Mouse (Mus musculus) stomach, embryonic 16.5 days (tissue): ENCODE data around the gene Cd160. TPM values are rescaled to one million over a fixed set of nuclear protein-coding genes. Genes with fewer than 3 reads are reported as not detected.

Experiments used
- ATAC-seq: fragments of 200-750 bp; cut with Nextera tagmentation; 2 replicates; pipeline ENCODE4 v1.8.0; 2017; ENCODE audit warnings: moderate number of reproducible peaks, moderate TSS enrichment; ENCODE audit not compliant: insufficient read depth, low FRiP score
- H3K27ac ChIP-seq: fragments of 300-500 bp; sonication (generic); 2 replicates; pipeline ENCODE4 v1.5.1; 2014; ENCODE audit warnings: low read length
- H3K27me3 ChIP-seq: fragments of 300-500 bp; sonication (generic); 2 replicates; pipeline ENCODE4 v1.6.1; 2014; ENCODE audit warnings: low read length, control low read depth, mixed read lengths; ENCODE audit not compliant: control insufficient read depth, insufficient read depth
- H3K36me3 ChIP-seq: fragments of 300-500 bp; sonication (generic); 2 replicates; pipeline ENCODE4 v1.6.1; 2014; ENCODE audit warnings: low read length; ENCODE audit not compliant: control insufficient read depth, insufficient read depth
- H3K4me1 ChIP-seq: fragments of 300-500 bp; sonication (generic); 2 replicates; pipeline ENCODE4 v1.6.1; 2014; ENCODE audit warnings: low read length, control low read depth, mixed read lengths; ENCODE audit not compliant: control insufficient read depth, insufficient read depth
- H3K4me2 ChIP-seq: fragments of 300-500 bp; sonication (generic); 2 replicates; pipeline ENCODE4 v1.6.1; 2014; ENCODE audit warnings: low read depth, low read length, mixed read lengths
- H3K4me3 ChIP-seq: fragments of 300-500 bp; sonication (generic); replicated peaks from 2 replicates; pipeline ENCODE4 v1.5.1; 2014; ENCODE audit warnings: mild to moderate bottlenecking, low read length
- H3K9ac ChIP-seq: fragments of 300-500 bp; sonication (generic); 2 replicates; pipeline ENCODE4 v1.6.1; 2014; ENCODE audit warnings: low read length
- H3K9me3 ChIP-seq: fragments of 300-500 bp; sonication (generic); replicated peaks from 2 replicates; pipeline ENCODE4 v1.6.1; 2016; ENCODE audit warnings: low read length, control low read depth; ENCODE audit not compliant: control insufficient read depth
- WGBS: fragments of 180-500 bp; shearing (Covaris S2); extraction: QIAGEN DNeasy Blood & Tissue Kit; methylation state at CpG from one replicate; pipeline ENCODE4 v1.1.7; 2014; 5-methylcytosine and 5-hydroxymethylcytosine counted together
- polyA plus RNA-seq: library from polyadenylated mRNA; unstranded; fragments of >200 nt; fragmentation: Nextera tagmentation; extraction: Ambion mirVana; gene quantifications from 2 replicates; pipeline ENCODE4 v1.2.1, GENCODE M21; 2015

Gene Cd160
- polyA plus RNA-seq, 1 experiment from 2014 or later = 0.30 TPM

DNA sequence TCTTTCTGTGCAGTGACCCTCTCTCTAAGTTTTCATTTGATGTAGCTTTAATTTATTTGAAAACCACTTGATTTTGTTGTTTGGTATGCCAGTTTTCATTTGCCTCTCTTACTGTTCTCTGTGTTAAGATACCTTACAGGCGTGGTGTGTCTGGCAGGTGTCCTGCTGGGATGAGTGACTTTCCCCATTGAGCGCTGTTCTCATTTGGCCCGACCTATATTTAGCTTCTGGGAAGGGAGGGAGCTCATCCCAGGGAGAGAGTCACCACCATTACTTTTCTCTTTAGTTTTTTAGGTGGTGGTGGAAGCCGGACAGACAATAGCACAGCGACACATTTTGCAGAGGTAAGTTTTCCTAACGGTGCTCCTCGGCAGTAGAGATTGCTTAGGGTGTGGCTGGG, 71.5 kb downstream of the Cd160 start:
- Histone ChIP-seq H3K9ac (no peak overlapping the region), H3K4me1 (no peaks in the 10 kb centered on the region), H3K36me3 (no peaks in the 10 kb centered on the region), H3K4me3 (no peak overlapping the region), H3K9me3 (no peaks in the 10 kb centered on the region), H3K27me3 (no peaks in the 10 kb centered on the region), H3K4me2 (no peak overlapping the region), H3K27ac (no peak overlapping the region)
- ATAC-seq = no peak
- WGBS = 65% methylated on average over 7 of the region's 7 CpGs

DNA sequence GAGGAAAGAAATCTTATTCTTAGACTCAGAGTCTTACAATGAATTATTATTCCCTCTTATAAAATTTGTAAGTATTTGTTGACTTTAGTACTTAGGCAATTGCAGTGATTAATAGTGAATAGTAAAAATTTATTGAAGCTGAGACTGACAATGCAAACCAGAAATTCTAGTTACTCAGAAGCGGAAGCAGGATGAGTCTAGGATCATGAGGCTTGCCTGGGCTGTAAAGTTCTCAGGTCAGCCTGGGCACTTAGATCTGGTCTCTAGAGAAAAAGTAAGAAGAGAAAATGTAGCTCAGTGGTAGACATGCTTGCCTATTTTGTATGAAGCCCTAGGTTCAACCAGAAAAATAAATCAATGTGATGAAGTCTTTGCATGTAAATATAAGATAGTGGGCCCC, 73.2 kb downstream of the Cd160 start:
- ATAC-seq = no peak
- Histone ChIP-seq H3K9ac (no peak overlapping the region), H3K4me2 (no peak overlapping the region)

More for the DNA sequence above, 73.2 kb downstream of the Cd160 start:
- WGBS = 92% methylated on average over 1 of the region's 1 CpGs
- H3K27me3 ChIP-seq = no peaks in the 10 kb centered on the region
- no peak overlapping the region for H3K27ac ChIP-seq
- no peaks in the 10 kb centered on the region for H3K9me3 ChIP-seq
- no peaks in the 10 kb centered on the region for H3K36me3 ChIP-seq
- H3K4me1 ChIP-seq = no peaks in the 10 kb centered on the region
- no peak overlapping the region for H3K4me3 ChIP-seq

Other genes starting within 250 kb of the Cd160 start
- 26.4 and 29.8 TPM in 2 replicates for gene Polr3gl, start 235.2 kb downstream of the Cd160 start, polyA plus RNA-seq
- 2.2 and 2.7 TPM in 2 replicates for gene Ankrd34a, start 232.7 kb downstream of the Cd160 start, polyA plus RNA-seq
- 7.2 and 7.5 TPM in 2 replicates for gene Lix1l, start 228.2 kb downstream of the Cd160 start, polyA plus RNA-seq
- 102 and 104 TPM in 2 replicates for gene Rbm8a, start 199.4 kb downstream of the Cd160 start, polyA plus RNA-seq
- 43.7 and 44.6 TPM in 2 replicates for gene Pex11b, start 194.0 kb downstream of the Cd160 start, polyA plus RNA-seq
- 0.07 and 0.09 TPM in 2 replicates for gene Gm42957, start 193.9 kb downstream of the Cd160 start, polyA plus RNA-seq
- 0.85 and 1.2 TPM in 2 replicates for gene Itga10, start 183.8 kb downstream of the Cd160 start, polyA plus RNA-seq
- 8.0 and 10.5 TPM in 2 replicates for gene Ankrd35, start 159.2 kb downstream of the Cd160 start, polyA plus RNA-seq
- gene Pias3, start 133.0 kb downstream of the Cd160 start, polyA plus RNA-seq = 54.6 and 60.2 TPM in 2 replicates
- gene Nudt17, start 120.8 kb downstream of the Cd160 start, polyA plus RNA-seq = 7.0 and 9.2 TPM in 2 replicates
- 30.3 and 33.9 TPM in 2 replicates for gene Polr3c, start 101.7 kb downstream of the Cd160 start, polyA plus RNA-seq
- gene Rnf115, start 101.7 kb downstream of the Cd160 start, polyA plus RNA-seq = 34.0 and 38.4 TPM in 2 replicates
- 4.6 and 5.2 TPM in 2 replicates for gene Pdzk1, start 67 bp downstream of the Cd160 start, polyA plus RNA-seq
- gene Gja5, start 75.3 kb upstream of the Cd160 start, polyA plus RNA-seq = 11.4 and 12.5 TPM in 2 replicates
- gene Gpr89, start 76.0 kb upstream of the Cd160 start, polyA plus RNA-seq = 45.6 and 50.3 TPM in 2 replicates
- not detected in 2 replicates for gene Gja8, start 96.7 kb upstream of the Cd160 start, polyA plus RNA-seq